Mouse (Mus musculus) stomach, postnatal 0 days (tissue): ENCODE measurements around the gene Lrguk.

ENCODE experiments used
- CTCF ChIP-seq: IDR thresholded peaks from 2 replicates; pipeline ENCODE4 v1.5.1; 2016; ENCODE audit warnings: antibody characterized with exemption, low read depth, mild to moderate bottlenecking, moderate library complexity
- EP300 ChIP-seq: optimal IDR thresholded peaks from 2 replicates; pipeline ENCODE3; 2016; ENCODE audit warnings: antibody characterized with exemption

DNA sequence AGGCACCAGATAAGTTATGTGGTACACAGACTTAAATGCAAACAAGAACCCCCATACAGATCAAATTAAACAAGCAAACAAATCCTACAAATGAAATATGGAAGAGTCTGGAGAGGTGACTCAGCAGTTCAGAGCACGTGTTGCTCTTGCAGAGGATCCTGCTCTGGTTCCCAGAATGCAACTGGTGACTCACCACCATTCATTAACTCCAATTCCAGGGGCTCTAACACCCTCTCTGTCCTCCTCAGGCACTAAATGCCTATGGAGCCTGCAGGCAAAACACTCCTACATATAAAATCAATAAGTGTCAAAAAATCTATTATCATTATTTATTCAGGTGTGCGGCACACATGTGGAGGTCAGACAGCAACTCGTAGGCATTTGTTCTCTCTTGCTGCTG, 4.8 kb downstream of the Lrguk start:
- TF ChIP-seq CTCF (no peak), EP300 (no peak)
